Mouse (Mus musculus) liver, adult 2 months (tissue): Measurements from ENCODE around the gene Arntl. TPM values are rescaled to one million over a fixed set of nuclear protein-coding genes. Genes with fewer than 3 reads are reported as not detected.

Experiments used
- DNase-seq: peaks from one replicate; pipeline ENCODE4 v3.0.0-alpha.2; 2011; ENCODE audit warnings: low read depth, low spot score; ENCODE audit errors: extremely low read depth
- H3K27ac ChIP-seq: fragments of 200-500 bp; replicated peaks from 2 replicates; pipeline ENCODE4 v1.5.1; 2012; ENCODE audit warnings: low read depth, mild to moderate bottlenecking, control low read depth, inconsistent platforms, low read length; ENCODE audit not compliant: insufficient read depth
- H3K27me3 ChIP-seq: fragments of 200-500 bp; 2 replicates; pipeline ENCODE4 v1.6.1; 2012; ENCODE audit warnings: mild to moderate bottlenecking, moderate library complexity, low read length, inconsistent platforms; ENCODE audit not compliant: control insufficient read depth, insufficient read depth
- H3K36me3 ChIP-seq: fragments of 200-500 bp; 2 replicates; pipeline ENCODE4 v1.6.1; 2012; ENCODE audit warnings: low read length, inconsistent platforms; ENCODE audit not compliant: control insufficient read depth, insufficient read depth
- H3K4me1 ChIP-seq: fragments of 200-500 bp; 2 replicates; pipeline ENCODE4 v1.6.1; 2011; ENCODE audit warnings: low read length; ENCODE audit not compliant: control insufficient read depth, insufficient read depth
- H3K4me3 ChIP-seq: fragments of 200-500 bp; 2 replicates; pipeline ENCODE4 v1.5.1; 2011; ENCODE audit warnings: low read depth, mild to moderate bottlenecking, control low read depth, low read length, moderate library complexity; ENCODE audit not compliant: insufficient read depth
- H3K79me2 ChIP-seq: fragments of 200-500 bp; 2 replicates; pipeline ENCODE4 v1.6.1; 2012; ENCODE audit warnings: inconsistent platforms, mild to moderate bottlenecking, low read length, moderate library complexity; ENCODE audit not compliant: control insufficient read depth, insufficient read depth
- H3K9ac ChIP-seq: fragments of 200-500 bp; 2 replicates; pipeline ENCODE4 v1.6.1; 2012; ENCODE audit warnings: low read depth, mild to moderate bottlenecking, control low read depth, inconsistent platforms, low read length
- CTCF ChIP-seq: fragments of 200-500 bp; IDR thresholded peaks from 2 replicates; pipeline ENCODE4 v1.5.1; 2011; ENCODE audit warnings: low read depth, low read length, control low read depth
- POLR2A ChIP-seq: fragments of 200-500 bp; IDR thresholded peaks from 2 replicates; pipeline ENCODE4 v1.6.1; 2011; ENCODE audit warnings: low read length, control low read depth; ENCODE audit not compliant: insufficient read depth; ENCODE audit errors: extremely low read depth
- WGBS: fragments of 180-500 bp; shearing (Covaris S2); methylation state at CpG from one replicate; pipeline ENCODE4 v1.1.7; 2018; 5-methylcytosine and 5-hydroxymethylcytosine counted together
- polyA plus RNA-seq: library from polyadenylated mRNA; depleted of rRNA; stranded (reverse); fragments of >200 nt; gene quantifications from 2 replicates; pipeline ENCODE4 v1.2.3, GENCODE M21; 2012
- total RNA-seq: library from RNA; depleted of rRNA; stranded (reverse); fragments of >200 nt; gene quantifications from 2 replicates; pipeline ENCODE4 v1.2.3, GENCODE M21; 2014

The Arntl gene
- total and polyA plus RNA-seq, 2 experiments, result 1.3 to 8.0 TPM

- TF ChIP-seq CTCF, result no peak
- TF ChIP-seq POLR2A, result no peak
- 56% methylated on average over 2 of the region's 2 CpGs for WGBS
- H3K79me2 ChIP-seq, result no peaks in the 10 kb centered on the region
- H3K36me3 ChIP-seq, result no peaks in the 10 kb centered on the region
- H3K9ac ChIP-seq, result no peak overlapping the region
- H3K27ac ChIP-seq, result no peak overlapping the region
- DNase-seq, result no peak
- no peaks in the 10 kb centered on the region for H3K4me1 ChIP-seq
- no peaks in the 10 kb centered on the region; the same call in 1 of the 2 replicates for H3K27me3 ChIP-seq
- no peak overlapping the region for H3K4me3 ChIP-seq
Measured at GRCm38 (mm10) chr7:113188091-113188490, 19.2 kb upstream of the Arntl start.

- no peak for DNase-seq
- H3K27ac ChIP-seq, result no peak overlapping the region
- H3K79me2 ChIP-seq, result no peaks in the 10 kb centered on the region
- 79% methylated on average over 9 of the region's 9 CpGs for WGBS
- no peak for TF ChIP-seq POLR2A
- TF ChIP-seq CTCF, result no peak
- H3K4me3 ChIP-seq, result no peak overlapping the region
- H3K4me1 ChIP-seq, result no peaks in the 10 kb centered on the region
- H3K36me3 ChIP-seq, result no peaks in the 10 kb centered on the region
- H3K9ac ChIP-seq, result no peak overlapping the region
- H3K27me3 ChIP-seq, result no peaks in the 10 kb centered on the region; the same call in 1 of the 2 replicates
Measured at GRCm38 (mm10) chr7:113188566-113188965, 18.7 kb upstream of the Arntl start.

- Histone ChIP-seq H3K79me2 (no peaks in the 10 kb centered on the region), H3K27ac (no peak overlapping the region), H3K36me3 (no peaks in the 10 kb centered on the region), H3K4me3 (no peak overlapping the region), H3K27me3 (no peaks in the 10 kb centered on the region; the same call in 1 of the 2 replicates), H3K9ac (no peak overlapping the region), H3K4me1 (no peaks in the 10 kb centered on the region)
- WGBS, result 59% methylated on average over 1 of the region's 1 CpGs
- DNase-seq, result no peak
- no peak for TF ChIP-seq CTCF
- TF ChIP-seq POLR2A, result no peak
Measured at GRCm38 (mm10) chr7:113191787-113192186, 15.5 kb upstream of the Arntl start.

DNA sequence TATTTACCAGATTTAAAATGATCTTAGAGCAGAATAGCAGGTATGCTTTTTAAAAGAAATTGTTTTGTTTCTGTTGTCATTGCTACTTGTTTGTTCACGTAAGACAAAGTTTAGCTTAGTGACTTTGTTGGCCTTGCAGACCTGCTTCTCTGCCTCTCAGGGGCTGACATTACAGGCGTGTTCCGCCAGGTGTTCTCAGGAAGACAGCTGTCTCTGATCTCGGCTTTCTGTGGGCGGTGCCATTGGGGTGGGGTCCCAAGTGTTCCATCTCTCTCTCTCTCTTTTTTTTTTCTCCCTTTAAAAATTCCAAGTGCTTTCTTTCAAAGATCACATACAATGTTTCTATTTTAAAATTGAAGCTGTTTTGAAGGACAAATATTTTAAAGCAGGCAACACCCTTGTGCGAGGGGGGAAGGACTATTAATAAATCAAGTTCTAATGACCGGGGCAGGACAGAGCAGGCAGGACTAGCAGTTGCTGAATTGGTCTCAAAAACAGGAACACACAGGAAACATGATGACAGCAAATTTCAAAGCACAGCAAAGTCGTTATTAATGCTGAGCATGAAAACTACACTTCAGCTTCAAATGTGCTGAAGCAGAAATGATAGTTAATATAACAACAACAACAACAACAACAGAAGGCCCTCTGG is 14.4 kb upstream of the Arntl start:
- no peaks in the 10 kb centered on the region for H3K79me2 ChIP-seq
- 61% methylated on average over 8 of the region's 8 CpGs for WGBS
- H3K36me3 ChIP-seq, result no peaks in the 10 kb centered on the region
- no peak overlapping the region for H3K27ac ChIP-seq
- no peak for TF ChIP-seq POLR2A
- H3K9ac ChIP-seq, result no peak overlapping the region
- no peaks in the 10 kb centered on the region; the same call in 1 of the 2 replicates for H3K27me3 ChIP-seq
- 0 out of 2 replicates have a peak, but pooled peaks cover 5% of the 10 kb centered on the region for H3K4me1 ChIP-seq
- H3K4me3 ChIP-seq, result no peak overlapping the region
- DNase-seq, result no peak

DNA sequence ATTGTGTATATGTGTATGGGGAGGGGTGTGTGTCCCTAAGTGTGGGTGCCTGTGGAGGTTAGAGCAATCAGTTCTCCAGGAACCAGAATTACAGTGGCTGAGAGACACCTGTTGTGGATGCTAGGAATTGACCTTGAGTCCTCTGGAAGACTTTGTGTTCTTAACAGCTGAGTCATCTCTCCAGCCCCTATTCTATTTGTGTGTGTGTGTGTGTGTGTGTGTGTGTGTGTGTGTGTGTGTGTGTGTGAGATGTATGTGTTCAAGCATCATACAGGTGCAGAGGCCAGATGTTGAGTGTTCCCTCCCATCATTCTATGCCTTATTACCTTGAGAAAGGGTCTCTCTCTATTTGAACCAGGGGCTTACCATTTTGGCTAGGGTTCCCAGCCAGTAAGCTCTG is 13.4 kb upstream of the Arntl start:
- Histone ChIP-seq H3K4me1 (0 out of 2 replicates have a peak, but pooled peaks cover 5% of the 10 kb centered on the region), H3K4me3 (no peak overlapping the region), H3K36me3 (no peaks in the 10 kb centered on the region), H3K9ac (no peak overlapping the region), H3K27me3 (no peaks in the 10 kb centered on the region; the same call in 1 of the 2 replicates), H3K27ac (no peak overlapping the region), H3K79me2 (no peaks in the 10 kb centered on the region)
- no peak for DNase-seq
- TF ChIP-seq CTCF, result no peak
- no peak for TF ChIP-seq POLR2A

DNA sequence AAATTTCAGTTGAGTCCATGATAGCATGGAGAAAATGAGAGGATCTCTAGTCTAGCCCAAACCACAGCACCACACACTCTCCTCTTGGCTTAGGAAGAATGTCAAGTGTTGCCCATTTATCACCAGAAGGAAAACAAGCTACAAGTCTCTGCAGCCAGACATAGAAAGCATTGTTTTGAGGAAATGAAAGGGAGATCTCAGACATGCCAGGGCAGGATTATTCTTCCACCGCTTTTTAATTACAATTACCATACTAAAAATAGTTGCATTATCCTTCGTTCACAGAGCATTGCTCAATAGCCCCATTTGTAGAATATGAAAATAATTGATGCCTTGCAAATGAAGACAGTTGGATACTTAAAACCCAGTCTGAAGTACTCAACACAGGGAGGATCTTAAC is 12.0 kb upstream of the Arntl start:
- 0 out of 2 replicates have a peak, but pooled peaks cover 5% of the 10 kb centered on the region for H3K4me1 ChIP-seq
- H3K9ac ChIP-seq, result no peak overlapping the region
- H3K4me3 ChIP-seq, result no peak overlapping the region
- no peak overlapping the region for H3K27ac ChIP-seq
- H3K36me3 ChIP-seq, result no peaks in the 10 kb centered on the region
- TF ChIP-seq POLR2A, result no peak
- TF ChIP-seq CTCF, result no peak
- H3K79me2 ChIP-seq, result no peaks in the 10 kb centered on the region
- DNase-seq, result no peak
- WGBS, result 72% methylated on average over 2 of the region's 2 CpGs
- no peaks in the 10 kb centered on the region; the same call in 1 of the 2 replicates for H3K27me3 ChIP-seq
